Mouse (Mus musculus): ENCODE measurements around the gene Rspo1.

GRCm38 (mm10) chr4:124987711-124988097 lies 1.5 kb downstream of the Rspo1 start:
- TF ChIP-seq GATA1 (IDR thresholded peaks at IDR 0.05; ENCODE audit: borderline replicate concordance, low read length) (no peak), FLI1 (IDR thresholded peaks at IDR 0.05; ENCODE audit: low read length) (no peak)
